Mouse (Mus musculus) retina, embryonic 14.5 days (tissue): ENCODE data around the gene Erp27.

Source experiments
- DNase-seq: peaks from one replicate; pipeline ENCODE4 v3.0.0-alpha.2; 2015; ENCODE audit warnings: low spot score

Gene Erp27

GRCm38 (mm10) chr6:136939326-136940187 lies 17.6 kb upstream of the Erp27 start:
- no peak for DNase-seq

- no peak for DNase-seq
Measured at GRCm38 (mm10) chr6:136938331-136939126, 16.5 kb upstream of the Erp27 start.

GRCm38 (mm10) chr6:136937117-136937516 lies 15.1 kb upstream of the Erp27 start:
- no peak for DNase-seq

GRCm38 (mm10) chr6:136936361-136936760 lies 14.4 kb upstream of the Erp27 start:
- no peak for DNase-seq

- no peak for DNase-seq
Measured at GRCm38 (mm10) chr6:136935233-136935632, 13.3 kb upstream of the Erp27 start.

GRCm38 (mm10) chr6:136934068-136934467 lies 12.1 kb upstream of the Erp27 start:
- DNase-seq, result no peak

- no peak for DNase-seq
Measured at GRCm38 (mm10) chr6:136931246-136931645, 9.3 kb upstream of the Erp27 start.

- no peak for DNase-seq
Measured at GRCm38 (mm10) chr6:136930677-136931076, 8.7 kb upstream of the Erp27 start.

- DNase-seq, result no peak
Measured at GRCm38 (mm10) chr6:136927626-136928025, 5.6 kb upstream of the Erp27 start.

GRCm38 (mm10) chr6:136925049-136925448 lies 3.1 kb upstream of the Erp27 start:
- no peak for DNase-seq

GRCm38 (mm10) chr6:136923532-136923931 lies 1.6 kb upstream of the Erp27 start, which contains the start of gene Pde6h:
Gene Pde6h, plus strand, starts transcription at chr6:136923832.
- DNase-seq, result no peak

GRCm38 (mm10) chr6:136922871-136923270 lies 891 bp upstream of the Erp27 start:
- no peak for DNase-seq

- no peak for DNase-seq
Measured at GRCm38 (mm10) chr6:136921601-136922000, 379 bp downstream of the Erp27 start.

GRCm38 (mm10) chr6:136920320-136921257 lies 1.4 kb downstream of the Erp27 start:
- DNase-seq, result peak; percentile 66

- no peak for DNase-seq
Measured at GRCm38 (mm10) chr6:136917885-136918284, 4.1 kb downstream of the Erp27 start.

GRCm38 (mm10) chr6:136915721-136916395 lies 6.1 kb downstream of the Erp27 start:
- no peak for DNase-seq

GRCm38 (mm10) chr6:136914234-136914633 lies 7.7 kb downstream of the Erp27 start:
- no peak for DNase-seq

GRCm38 (mm10) chr6:136913384-136914126 lies 8.4 kb downstream of the Erp27 start:
- DNase-seq, result peak; percentile 30

- DNase-seq, result no peak
Measured at GRCm38 (mm10) chr6:136912751-136913265, 9.2 kb downstream of the Erp27 start.

GRCm38 (mm10) chr6:136910247-136910890 lies 11.6 kb downstream of the Erp27 start:
- DNase-seq, result no peak
